Mouse (Mus musculus): Measurements from ENCODE around the gene Adck1. TPM values are rescaled to one million over a fixed set of nuclear protein-coding genes. Genes with fewer than 3 reads are reported as not detected.

Gene Adck1
- 31.7 and 42.0 TPM in 2 replicates for polyA plus RNA-seq (2012; rRNA removed; ENCODE audit: low replicate concordance)

GRCm38 (mm10) chr12:88360441-88361119 is at the start of gene Adck1:
TSS of gene Adck1 (plus strand) at chr12:88360554.

GRCm38 (mm10) chr12:88323926-88324325 is 36.4 kb upstream of the Adck1 start, which contains the start of gene Gm5039:
TSS of gene Gm5039 (minus strand) at chr12:88324026.

Other genes starting within 250 kb of the Adck1 start
- not detected in 2 replicates for gene Gm10436, start 178.4 kb upstream of the Adck1 start, polyA plus RNA-seq (2012; rRNA removed; ENCODE audit: low replicate concordance)
- gene Gm8332, start 110.5 kb upstream of the Adck1 start, polyA plus RNA-seq (2012; rRNA removed; ENCODE audit: low replicate concordance) = not detected in 2 replicates
- gene Gm5662, start 86.1 kb upstream of the Adck1 start, polyA plus RNA-seq (2012; rRNA removed; ENCODE audit: low replicate concordance) = not detected in 2 replicates
- gene Gm5039, start 36.5 kb upstream of the Adck1 start, polyA plus RNA-seq (2012; rRNA removed; ENCODE audit: low replicate concordance) = not detected in 2 replicates

Data from mammary gland, adult 2 months (tissue).